Mouse (Mus musculus): ENCODE data around the gene Kank2. TPM values are rescaled to one million over a fixed set of nuclear protein-coding genes. Genes with fewer than 3 reads are reported as not detected.
"Not testable (repeated sequence)": the region's sequence is repeated elsewhere in the genome, so short reads cannot be mapped to it uniquely, and the experiment has no call there.

Gene Kank2
- polyA plus RNA-seq, 2 experiments from 2014 or later = not detected

GRCm38 (mm10) chr9:21818125-21818524, 19.6 kb upstream of the Kank2 start:
- ATAC-seq = no peak

- ATAC-seq = no peak
Measured at GRCm38 (mm10) chr9:21816716-21817305, 18.3 kb upstream of the Kank2 start.

- ATAC-seq = no peak
Measured at GRCm38 (mm10) chr9:21811170-21811569, 12.6 kb upstream of the Kank2 start.

- no peak for ATAC-seq
Measured at GRCm38 (mm10) chr9:21808561-21808960, 10.0 kb upstream of the Kank2 start.

- ATAC-seq = no peak
Measured at GRCm38 (mm10) chr9:21806976-21807375, 8.4 kb upstream of the Kank2 start.

- ATAC-seq = no peak
Measured at GRCm38 (mm10) chr9:21806363-21806762, 7.8 kb upstream of the Kank2 start.

GRCm38 (mm10) chr9:21803986-21804644, 5.6 kb upstream of the Kank2 start:
- ATAC-seq = peak; percentile 79

- ATAC-seq = no peak
Measured at GRCm38 (mm10) chr9:21801591-21801990, 3.0 kb upstream of the Kank2 start.

GRCm38 (mm10) chr9:21801121-21801520, 2.6 kb upstream of the Kank2 start:
- no peak for ATAC-seq

GRCm38 (mm10) chr9:21799010-21799350, 436 bp upstream of the Kank2 start:
- no peak for ATAC-seq

- no peak for ATAC-seq
Measured at GRCm38 (mm10) chr9:21797921-21798344, 611 bp downstream of the Kank2 start.

- no peak for ATAC-seq
Measured at GRCm38 (mm10) chr9:21796919-21797318, 1.6 kb downstream of the Kank2 start.

GRCm38 (mm10) chr9:21796259-21796658, 2.3 kb downstream of the Kank2 start:
- no peak for ATAC-seq

- no peak for ATAC-seq
Measured at GRCm38 (mm10) chr9:21795579-21795978, 3.0 kb downstream of the Kank2 start.

GRCm38 (mm10) chr9:21794925-21795324, 3.6 kb downstream of the Kank2 start:
- ATAC-seq = no peak

GRCm38 (mm10) chr9:21794344-21794834, 4.2 kb downstream of the Kank2 start:
- ATAC-seq = no peak

- ATAC-seq = not testable (repeated sequence)
Measured at GRCm38 (mm10) chr9:21793507-21793906, 5.0 kb downstream of the Kank2 start.

GRCm38 (mm10) chr9:21792644-21793043, 5.9 kb downstream of the Kank2 start:
- ATAC-seq = no peak

- ATAC-seq = no peak
Measured at GRCm38 (mm10) chr9:21791861-21792260, 6.7 kb downstream of the Kank2 start.

- ATAC-seq = no peak
Measured at GRCm38 (mm10) chr9:21788234-21788633, 10.3 kb downstream of the Kank2 start.

GRCm38 (mm10) chr9:21787654-21788053, 10.9 kb downstream of the Kank2 start:
- no peak for ATAC-seq

GRCm38 (mm10) chr9:21786906-21787305, 11.6 kb downstream of the Kank2 start:
- ATAC-seq = peak; percentile 66

GRCm38 (mm10) chr9:21786309-21786708, 12.2 kb downstream of the Kank2 start:
- not testable (repeated sequence) for ATAC-seq

- no peak for ATAC-seq
Measured at GRCm38 (mm10) chr9:21784517-21785307, 13.8 kb downstream of the Kank2 start.
